Mouse (Mus musculus): ENCODE measurements at regions not wholly inside any gene's neighbourhood (a gene's known extent, or its start where the extent isn't known, plus 50 kb on each side); places are given as distances from the start of the nearest gene placed in this dataset.

- TF ChIP-seq CTCF (IDR thresholded peaks at IDR 0.05; ENCODE audit: insufficient read depth, low read depth, low read length) (no peak), POLR2A (IDR thresholded peaks at IDR 0.05; ENCODE audit: insufficient read depth, low read depth, low read length) (no peak)
Measured at GRCm38 (mm10) chr4:89463121-89463520, 152.3 kb upstream of the Cdkn2b start.

All from olfactory bulb, adult 2 months (tissue).